Mouse (Mus musculus) spleen, embryonic (tissue): ENCODE results near the gene Gm11639.
"Not testable (repeated sequence)": the region's sequence is repeated elsewhere in the genome, so short reads cannot be mapped to it uniquely, and the experiment has no call there.

ENCODE experiments used
- CTCF ChIA-PET: fragments of 350-600 bp; sonication (Branson Sonifier 250); formaldehyde crosslinking; loops from one replicate; lab custom pipeline; 2022; lab: Charles Lee

Gm11639 gene

DNA sequence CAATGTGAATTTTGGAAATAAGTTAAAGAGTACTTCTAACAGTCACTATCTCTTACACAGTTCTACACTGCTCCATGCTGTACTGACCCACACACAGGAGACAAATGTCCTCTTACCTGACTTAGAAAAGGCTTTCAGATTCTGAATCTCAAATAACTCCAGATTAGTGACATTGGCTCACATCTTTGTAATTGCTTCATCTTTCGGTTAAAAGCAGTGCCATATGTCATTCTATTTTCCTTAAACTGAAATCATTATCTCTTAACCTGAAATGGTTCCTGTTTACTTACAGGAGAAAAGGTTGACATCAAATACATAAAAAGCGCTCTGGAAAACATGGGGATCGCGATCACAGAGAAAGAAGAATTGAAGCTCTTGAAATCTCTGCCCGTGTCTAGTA is 377.8 kb downstream of the Gm11639 start, which contains the start of gene Efcab3:
Gene Efcab3, plus strand, starts transcription at position 301 of the 400 bp plus-strand sequence.
- CTCF ChIA-PET: no interaction called here

DNA sequence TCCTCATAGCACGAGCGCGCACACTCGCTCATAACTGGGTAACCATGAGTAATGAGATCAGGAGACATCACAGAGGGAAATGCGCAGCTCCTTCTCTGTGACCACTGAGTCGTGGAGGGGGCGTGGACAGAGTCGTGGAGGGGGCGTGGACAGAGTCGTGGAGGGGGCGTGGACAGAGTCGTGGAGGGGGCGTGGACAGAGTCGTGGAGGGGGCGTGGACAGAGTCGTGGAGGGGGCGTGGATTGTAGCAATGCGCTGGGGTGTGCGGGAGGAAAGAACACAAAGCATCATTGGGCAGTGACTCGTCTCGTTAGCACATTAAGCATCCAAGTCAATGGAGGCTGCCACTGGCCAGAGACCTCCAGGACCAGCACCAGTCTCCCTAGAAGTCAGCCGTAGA is 426.9 kb downstream of the Gm11639 start:
- CTCF ChIA-PET: not testable (repeated sequence)

GRCm38 (mm10) chr11:105117814-105118213 is 432.3 kb downstream of the Gm11639 start:
- CTCF ChIA-PET: no interaction called here

DNA sequence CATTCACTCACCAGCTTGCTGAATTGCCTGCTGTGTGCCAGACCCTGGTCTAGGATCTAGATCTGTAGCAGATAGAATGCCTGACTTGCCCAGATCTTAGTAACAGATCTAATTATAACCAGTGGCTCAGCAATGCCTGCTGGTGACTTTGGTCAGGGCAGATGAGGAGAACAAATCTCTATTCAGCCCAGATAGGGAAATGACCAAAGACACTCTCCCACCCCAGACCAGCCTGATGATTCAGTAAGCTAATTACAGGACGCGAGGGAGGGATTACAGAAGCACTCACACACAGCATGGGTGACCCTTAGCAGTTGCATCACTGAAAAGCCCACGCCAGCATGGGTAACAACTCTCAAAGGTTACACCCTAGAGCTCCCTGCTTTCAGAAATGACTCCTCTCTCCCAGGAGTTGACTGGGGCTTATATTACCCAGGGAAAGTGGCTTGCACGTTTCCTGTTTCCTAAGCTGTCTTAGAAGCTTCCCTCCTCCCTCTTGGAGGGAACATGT is 435.1 kb downstream of the Gm11639 start:
- CTCF ChIA-PET: no interaction called here

- CTCF ChIA-PET: not testable (repeated sequence)
Measured at GRCm38 (mm10) chr11:105121792-105122191, 436.3 kb downstream of the Gm11639 start.

DNA sequence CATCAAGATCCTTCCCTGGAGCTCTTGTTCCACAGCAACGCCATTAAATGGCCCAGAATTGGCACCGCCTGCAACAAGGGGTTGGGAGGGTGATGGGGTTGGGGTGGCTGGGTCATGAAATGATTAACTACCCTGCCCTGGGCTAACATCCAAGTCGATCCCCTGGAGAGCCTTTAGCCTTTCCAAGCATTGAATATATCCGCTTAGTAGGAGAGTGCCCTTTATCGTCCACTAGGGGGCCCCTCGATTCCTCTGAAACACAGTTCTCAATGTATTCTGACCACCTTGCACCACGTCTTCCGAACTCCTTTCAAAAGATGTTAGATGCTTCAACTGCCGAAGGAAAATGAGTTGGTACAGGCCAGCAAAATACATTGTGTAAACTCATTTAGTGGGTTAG is 438.5 kb downstream of the Gm11639 start:
- CTCF ChIA-PET: interaction anchor here (0.6 kb wide), 1 partner anchor 58 kb away, joined by 3 read pairs; no protein-coding TSS in a partner anchor

- CTCF ChIA-PET: interaction anchor here (0.6 kb wide), 1 partner anchor 83 kb away, joined by 4 read pairs; no protein-coding TSS in a partner anchor
Measured at GRCm38 (mm10) chr11:105125735-105126519, 440.4 kb downstream of the Gm11639 start, which contains the start of gene Mettl2. TSS of gene Mettl2 (plus strand) at chr11:105126425.

DNA sequence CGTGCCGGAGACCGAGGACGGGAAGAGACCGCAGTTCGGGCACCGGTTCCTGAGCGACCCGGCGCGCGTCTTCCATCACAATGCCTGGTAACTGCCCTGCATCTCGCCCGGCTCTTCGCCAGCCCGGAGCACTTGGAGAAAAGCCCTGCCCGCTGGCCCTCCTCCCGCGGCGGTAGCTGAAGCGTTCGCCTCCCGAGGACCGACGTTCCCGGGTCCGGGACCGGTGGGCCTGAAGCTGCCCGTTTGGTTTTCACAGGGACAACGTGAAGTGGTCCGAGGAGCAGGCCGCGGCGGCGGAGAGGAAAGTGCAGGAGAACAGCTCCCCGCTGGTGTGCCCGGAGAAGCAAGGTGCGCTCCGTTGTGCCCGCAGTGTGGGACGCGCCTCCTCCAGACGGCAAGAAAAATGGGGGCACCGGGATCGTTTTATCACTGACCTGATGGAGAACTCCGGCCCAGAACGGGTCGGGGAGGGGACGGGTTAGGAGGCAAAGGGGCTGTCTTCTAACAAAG is 441.1 kb downstream of the Gm11639 start:
- CTCF ChIA-PET: no interaction called here

- CTCF ChIA-PET: interaction anchor here (0.6 kb wide), 1 partner anchor 19 kb away, joined by 3 read pairs; no protein-coding TSS in a partner anchor
Measured at GRCm38 (mm10) chr11:105135692-105136091, 450.2 kb downstream of the Gm11639 start.

- CTCF ChIA-PET: not testable (repeated sequence)
Measured at GRCm38 (mm10) chr11:105137255-105137654, 451.7 kb downstream of the Gm11639 start.

GRCm38 (mm10) chr11:105140512-105140911 is 455.0 kb downstream of the Gm11639 start:
- CTCF ChIA-PET: interaction anchor here (0.6 kb wide), 1 partner anchor 27 kb away, joined by 6 read pairs; no protein-coding TSS in a partner anchor

DNA sequence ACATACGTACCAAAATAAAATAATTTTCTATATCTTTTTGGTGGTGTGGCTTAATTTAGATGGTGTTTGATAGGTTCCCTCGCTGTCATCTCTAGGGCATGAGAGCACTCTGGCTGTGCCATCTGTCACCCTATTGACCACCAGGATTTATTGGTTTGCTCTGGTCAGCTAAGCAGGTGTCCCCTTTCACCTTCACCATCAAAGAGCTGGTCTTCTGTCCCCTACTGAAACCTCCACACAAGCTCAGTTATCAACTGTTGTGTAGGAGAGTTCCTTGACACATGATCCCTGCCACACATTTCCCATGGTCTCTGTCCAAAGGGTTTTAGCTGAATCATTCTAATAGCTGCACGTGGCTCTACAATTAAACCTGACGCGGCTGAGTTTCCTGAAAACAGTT is 455.6 kb downstream of the Gm11639 start:
- CTCF ChIA-PET: no interaction called here

GRCm38 (mm10) chr11:105143564-105143963 is 458.1 kb downstream of the Gm11639 start:
- CTCF ChIA-PET: no interaction called here

DNA sequence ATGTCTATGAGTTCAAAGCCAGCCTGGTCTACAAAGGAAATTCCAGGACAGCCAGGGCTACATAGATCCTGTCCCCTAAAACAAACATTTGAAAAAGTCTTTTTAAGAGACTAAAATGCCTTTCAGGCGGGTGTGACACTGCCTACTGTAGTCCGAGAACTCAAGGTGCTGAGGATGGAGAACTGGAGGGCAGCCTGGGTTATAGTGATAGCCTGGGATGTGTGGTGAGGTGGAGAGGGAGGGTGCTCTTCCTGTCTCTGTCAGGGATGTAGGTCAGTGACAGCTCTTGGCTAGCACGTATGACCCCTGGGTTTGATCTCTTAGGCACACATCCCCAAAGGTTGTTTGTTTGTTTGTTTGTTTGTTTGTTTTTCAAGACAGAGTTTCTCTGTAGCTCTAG is 458.6 kb downstream of the Gm11639 start:
- CTCF ChIA-PET: no interaction called here

- CTCF ChIA-PET: no interaction called here
Measured at GRCm38 (mm10) chr11:105144508-105145210, 459.2 kb downstream of the Gm11639 start.

GRCm38 (mm10) chr11:105145211-105145610 is 459.7 kb downstream of the Gm11639 start:
- CTCF ChIA-PET: no interaction called here

- CTCF ChIA-PET: no interaction called here
Measured at GRCm38 (mm10) chr11:105146593-105146992, 461.1 kb downstream of the Gm11639 start, which contains the start of gene Gm10842. TSS of gene Gm10842 (plus strand) at chr11:105146893.

DNA sequence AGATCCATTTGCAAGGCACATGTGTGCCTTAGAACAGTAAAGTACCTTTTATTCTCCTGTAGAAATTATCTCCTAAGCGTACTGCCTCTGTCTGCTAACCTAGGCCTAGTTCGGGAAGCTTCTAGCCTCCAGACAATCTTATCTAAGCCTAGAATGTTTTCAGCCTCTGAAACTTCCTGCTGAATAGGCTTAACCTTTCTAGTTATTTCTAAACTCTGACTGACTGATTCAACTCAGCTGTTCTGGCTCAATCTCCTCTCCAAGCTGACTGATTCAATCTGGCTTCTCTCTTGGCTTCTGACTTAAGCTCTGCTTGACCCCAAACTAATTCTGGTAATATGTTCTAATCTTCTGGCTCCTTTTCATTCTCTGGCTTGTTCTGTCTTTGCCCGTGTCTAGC is 463.8 kb downstream of the Gm11639 start:
- CTCF ChIA-PET: no interaction called here

DNA sequence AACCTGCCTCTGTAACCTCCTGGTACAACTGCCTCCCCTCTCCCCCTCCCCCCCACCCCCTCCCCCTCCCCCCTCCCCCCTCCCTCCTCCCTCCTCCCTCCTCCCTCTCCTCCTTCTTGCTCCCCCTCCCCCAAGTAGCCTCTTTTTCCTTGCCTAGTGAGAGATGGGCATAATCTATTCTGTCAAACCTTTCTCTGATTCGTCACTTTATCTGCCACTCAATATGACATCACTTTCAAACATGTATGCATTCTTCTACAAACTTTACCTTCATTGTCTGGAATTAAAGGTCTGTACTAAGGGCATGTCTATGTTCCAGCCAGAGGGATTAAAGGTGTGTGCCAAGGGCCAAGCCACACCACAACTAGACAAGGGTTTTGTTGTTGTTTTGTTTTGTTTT is 464.3 kb downstream of the Gm11639 start:
- CTCF ChIA-PET: no interaction called here

DNA sequence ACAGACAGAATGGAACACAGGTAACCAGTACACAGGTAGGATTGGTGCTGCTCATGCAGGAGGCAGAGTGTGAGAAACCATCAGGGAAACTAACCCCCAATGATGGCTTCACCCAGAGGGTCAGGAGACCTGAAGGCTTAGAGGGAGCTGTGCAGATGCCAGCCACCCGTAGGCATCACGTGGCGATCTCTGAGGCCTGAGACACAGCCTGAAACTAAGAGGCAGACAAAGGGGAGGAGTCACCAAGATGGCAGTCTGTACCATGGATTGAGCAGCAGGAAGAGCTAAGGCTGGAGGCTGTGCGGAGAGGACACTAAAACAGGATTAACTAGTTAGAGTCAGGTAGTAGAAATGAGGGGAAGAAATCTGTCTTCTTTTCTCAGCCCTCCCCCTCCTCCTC is 465.2 kb downstream of the Gm11639 start:
- CTCF ChIA-PET: no interaction called here

- CTCF ChIA-PET: interaction anchor here (0.6 kb wide), 2 partner anchors 43 to 564 kb away, joined by 4 read pairs; no protein-coding TSS in a partner anchor
Measured at GRCm38 (mm10) chr11:105151226-105152016, 465.9 kb downstream of the Gm11639 start.
